ENCODE assay signal across 1 mouse cellular context in the genomic region with DNA sequence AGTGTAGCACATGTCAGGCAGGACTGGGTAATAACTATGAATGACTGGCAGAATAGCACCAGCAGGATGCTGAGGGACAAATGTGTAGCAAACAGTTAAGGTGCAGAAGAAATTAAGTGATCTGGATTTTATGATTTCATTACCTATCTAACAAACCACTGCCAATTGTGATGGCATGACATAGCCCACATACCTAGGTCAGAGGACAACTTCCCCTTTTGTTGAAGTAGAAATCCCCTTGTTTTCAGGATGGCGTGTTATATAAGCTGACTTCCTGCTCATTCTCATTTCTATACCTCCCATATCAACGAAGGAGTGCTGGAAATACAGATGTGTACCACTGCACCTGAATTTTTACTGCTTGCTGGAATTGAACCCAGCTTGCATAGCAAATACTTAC.
TF ChIP-seq lines count a peak whose summit lies in the region.

No protein-coding gene starts in this region.

TF ChIP-seq in MEL, 35 proteins besides CTCF, POLR2A, EP300 and RAD21:
- TF ChIP-seq MEF2A (IDR thresholded peaks at IDR 0.05; ENCODE audit: extremely low read depth, insufficient replicate concordance, low read depth, low read length, poor library complexity, severe bottlenecking) (no peak), UBTF (IDR thresholded peaks at IDR 0.05; ENCODE audit: borderline replicate concordance, insufficient read depth, low read depth, low read length) (no peak), ZKSCAN1 (IDR thresholded peaks at IDR 0.05; ENCODE audit: low read depth, low read length) (no peak), NRF1 (IDR thresholded peaks at IDR 0.05; ENCODE audit: insufficient read depth, low read depth, low read length, poor library complexity, severe bottlenecking) (no peak), MAFK (IDR thresholded peaks at IDR 0.05; ENCODE audit: borderline replicate concordance, low read depth, low read length) (no peak), ZMIZ1 (IDR thresholded peaks at IDR 0.05; ENCODE audit: low read depth, low read length) (no peak), TAL1 (IDR thresholded peaks at IDR 0.05; ENCODE audit: low read length) (no peak), KAT2A (conservative IDR thresholded peaks at IDR 0.05; ENCODE audit: low read depth, low read length) (no peak), POLR2AphosphoS5 (IDR thresholded peaks at IDR 0.05; ENCODE audit: borderline replicate concordance, low read depth, low read length) (no peak), SIN3A (IDR thresholded peaks at IDR 0.05; ENCODE audit: low read length) (no peak), BHLHE40 (IDR thresholded peaks at IDR 0.05; ENCODE audit: borderline replicate concordance, low read depth, low read length) (no peak), TCF12 (IDR thresholded peaks at IDR 0.05; ENCODE audit: low read depth, low read length) (no peak), MYB (IDR thresholded peaks at IDR 0.05; ENCODE audit: low read depth, low read length) (no peak), GABPA (IDR thresholded peaks at IDR 0.05; ENCODE audit: low read depth, low read length) (no peak), CHD2 (IDR thresholded peaks at IDR 0.05; ENCODE audit: low read length) (no peak), MXI1 (IDR thresholded peaks at IDR 0.05; ENCODE audit: low read depth, low read length) (no peak), HCFC1 (IDR thresholded peaks at IDR 0.05; ENCODE audit: low read depth, low read length) (no peak)
